Mouse (Mus musculus): ENCODE measurements around the gene Hist1h3g. TPM values are rescaled to one million over a fixed set of nuclear protein-coding genes. Genes with fewer than 3 reads are reported as not detected.
A peak's percentile ranks its signal among the peaks of the same experiment; 100 is the strongest.

Gene Hist1h3g
- polyA plus RNA-seq, 1 experiment: 2.8 TPM

DNA sequence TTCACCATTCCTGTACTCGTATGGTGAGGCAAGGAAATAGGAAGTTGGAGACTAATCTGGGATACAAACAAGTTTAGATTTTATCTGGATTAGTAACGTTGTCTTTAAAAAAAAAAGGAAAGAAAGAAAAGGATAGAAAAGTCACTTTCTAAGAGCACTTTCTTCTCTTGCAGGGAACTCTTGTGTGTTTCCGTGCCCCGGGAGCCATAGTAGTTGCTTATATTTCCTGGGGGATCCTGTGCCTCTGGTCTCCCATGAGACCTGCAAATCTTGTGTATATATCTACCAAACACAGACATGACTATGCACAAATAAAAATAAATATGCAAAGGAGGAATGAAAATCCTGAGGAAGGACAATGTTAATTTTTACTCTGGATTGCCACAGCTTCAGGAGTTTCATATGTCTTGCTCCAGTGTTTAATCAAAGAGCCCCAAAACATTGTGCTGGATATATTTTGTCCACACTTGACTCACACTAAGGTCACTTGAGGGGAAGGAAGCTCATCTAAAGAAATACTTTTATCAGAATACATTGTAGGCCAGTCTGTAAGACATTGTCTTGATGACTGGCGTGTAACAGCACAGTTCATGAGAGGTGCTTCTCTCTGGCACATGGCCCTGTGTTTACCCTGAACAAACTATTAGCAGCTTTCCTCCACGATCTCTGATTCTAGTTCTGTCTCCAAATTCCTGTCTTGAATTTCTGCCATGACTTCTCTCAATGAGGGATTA, 41.9 kb downstream of the Hist1h3g start:
- no peak for DNase-seq (ENCODE audit: low read depth)

DNA sequence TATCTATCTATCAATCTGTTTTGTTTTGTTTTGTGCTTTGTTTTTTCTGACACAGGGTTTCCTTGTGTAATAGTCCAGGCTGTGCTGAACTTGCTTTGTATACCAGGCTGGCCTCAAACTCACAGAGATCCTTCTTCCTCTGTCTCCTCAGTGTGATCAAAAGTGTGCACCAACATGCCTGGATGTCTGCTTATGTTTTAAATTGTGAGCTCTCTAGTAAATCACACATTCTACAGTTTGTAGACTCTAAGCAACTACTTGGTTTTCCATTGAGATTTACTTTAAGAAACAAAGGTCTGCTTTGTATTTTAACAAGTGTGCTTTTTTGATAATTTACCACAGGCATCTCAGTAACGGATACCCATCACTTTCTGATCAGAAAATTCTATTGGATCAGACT, 42.6 kb downstream of the Hist1h3g start:
- DNase-seq (ENCODE audit: low read depth): no peak

DNA sequence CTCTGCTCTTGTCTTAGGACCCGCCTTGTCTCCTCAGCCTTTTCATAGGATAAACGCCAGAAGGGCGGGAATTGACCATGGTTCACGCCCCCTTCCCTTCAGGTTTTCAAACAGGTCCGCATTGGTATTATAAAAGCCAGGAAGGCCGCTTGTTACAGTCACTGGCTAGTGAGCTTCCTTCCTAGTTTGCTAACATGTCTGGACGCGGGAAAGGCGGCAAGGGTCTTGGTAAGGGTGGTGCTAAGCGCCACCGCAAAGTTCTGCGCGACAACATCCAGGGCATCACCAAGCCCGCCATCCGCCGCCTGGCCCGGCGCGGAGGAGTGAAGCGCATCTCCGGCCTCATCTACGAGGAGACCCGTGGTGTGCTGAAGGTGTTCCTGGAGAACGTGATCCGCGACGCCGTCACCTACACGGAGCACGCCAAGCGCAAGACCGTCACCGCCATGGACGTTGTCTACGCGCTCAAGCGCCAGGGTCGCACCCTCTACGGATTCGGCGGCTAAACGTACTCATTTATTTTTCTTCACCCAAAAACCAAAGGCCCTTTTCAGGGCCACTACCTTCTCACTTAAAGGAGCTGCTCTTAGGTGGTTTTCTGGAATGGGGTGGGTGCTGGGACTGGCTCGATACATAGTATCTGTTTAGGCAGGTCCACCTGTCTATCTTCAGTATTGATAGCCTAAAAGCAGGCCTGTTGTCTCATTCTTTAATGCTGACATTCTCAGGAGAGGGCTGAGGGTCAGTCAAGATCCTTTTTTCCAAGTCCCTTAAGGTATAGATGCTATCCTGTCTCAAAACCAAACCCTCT, 46.4 kb downstream of the Hist1h3g start, which contains the start of gene Hist1h4d:
Hist1h4d (plus strand) TSS at position 191 of the 811 bp plus-strand sequence.
- DNase-seq (ENCODE audit: low read depth): peak; percentile 92

DNA sequence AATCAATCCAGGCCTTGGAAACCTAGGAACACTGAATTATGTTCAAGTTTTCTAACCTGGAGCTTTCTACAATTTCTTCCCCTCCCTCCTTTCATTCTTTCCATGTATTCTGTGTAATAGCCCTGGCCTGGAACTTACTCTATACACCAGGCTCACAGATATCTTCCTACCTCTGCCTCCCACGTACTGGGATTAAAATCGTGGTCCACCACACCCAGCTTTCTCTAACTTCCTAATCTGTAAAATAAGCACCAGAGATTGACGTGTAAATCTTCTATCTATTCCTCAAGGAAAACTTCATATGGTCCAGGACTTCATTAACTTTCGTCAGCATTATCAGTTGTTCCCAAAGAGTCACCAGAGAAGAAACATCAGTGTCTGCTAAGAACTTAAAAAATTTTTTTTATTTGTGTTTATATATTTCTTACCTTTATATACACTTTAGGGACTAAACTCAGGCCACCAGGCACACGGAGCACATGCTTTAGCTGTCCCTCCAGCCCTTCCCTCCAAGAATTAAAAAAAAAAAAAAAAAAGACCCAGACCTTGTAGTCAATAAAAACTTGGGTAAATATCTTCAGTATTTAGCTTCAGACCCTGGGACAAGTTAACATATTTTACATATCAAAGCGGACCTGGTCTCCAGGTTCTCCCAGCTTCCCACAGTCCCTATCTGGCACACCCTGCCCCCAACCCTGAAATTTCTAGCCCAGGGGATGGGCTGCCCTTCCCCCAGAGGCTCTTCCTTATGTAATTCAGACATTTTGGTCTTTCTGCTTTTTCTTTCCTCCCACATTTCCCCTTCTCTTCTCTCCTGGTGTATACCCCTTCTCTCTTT, 47.2 kb downstream of the Hist1h3g start:
- DNase-seq (ENCODE audit: low read depth): no peak

DNA sequence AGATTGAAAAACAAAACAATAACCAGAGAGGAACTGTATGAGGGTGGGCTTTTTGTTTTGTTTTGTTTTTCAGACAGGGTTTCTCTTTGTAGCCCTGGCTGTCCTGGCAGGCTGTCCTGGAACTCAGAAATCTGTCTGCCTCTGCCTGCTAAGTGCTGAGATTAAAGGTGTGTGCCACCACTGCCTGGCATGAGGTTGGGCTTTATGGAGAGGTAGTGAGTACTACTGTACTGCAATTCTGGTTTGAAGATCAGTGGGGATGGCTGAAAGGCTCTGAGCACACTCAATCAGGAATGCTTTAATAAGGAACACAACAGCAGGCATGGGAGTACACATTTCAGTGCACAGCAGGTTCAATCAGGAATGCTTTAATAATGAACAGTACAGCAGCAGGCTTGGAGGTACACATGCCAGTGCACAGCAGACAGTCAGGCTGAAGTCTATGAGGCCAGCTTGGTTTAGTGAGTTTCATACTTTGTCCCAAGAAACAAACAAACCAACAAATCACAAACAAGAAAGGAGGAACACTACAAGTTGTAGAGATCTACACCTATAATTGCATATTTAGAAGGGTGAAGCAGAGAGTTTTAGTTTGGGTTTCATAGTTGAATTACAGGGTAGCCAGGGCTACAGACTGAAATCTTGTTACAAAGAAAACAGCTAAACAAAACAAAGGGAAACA, 48.3 kb downstream of the Hist1h3g start:
- DNase-seq (ENCODE audit: low read depth): no peak

DNA sequence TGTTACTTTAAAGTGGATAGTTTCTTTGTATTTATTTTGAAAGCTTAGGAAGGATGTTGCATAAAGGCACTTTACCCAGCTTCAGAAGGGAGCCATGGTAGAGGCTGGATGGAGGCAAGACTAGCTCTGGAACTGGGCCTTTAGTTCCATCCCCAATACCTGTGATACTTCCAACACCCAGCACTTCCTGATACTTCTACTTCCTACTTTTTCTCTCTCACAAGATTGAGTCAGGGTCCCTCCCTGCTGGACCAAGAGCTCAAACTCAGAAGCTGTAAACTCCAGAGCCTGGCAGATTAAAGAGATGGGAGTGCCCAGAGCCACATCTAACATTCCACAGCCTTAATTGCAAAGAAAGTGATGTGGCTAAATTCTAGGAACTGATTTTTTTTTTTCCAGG, 49.1 kb downstream of the Hist1h3g start:
- no peak for DNase-seq (ENCODE audit: low read depth)

DNA sequence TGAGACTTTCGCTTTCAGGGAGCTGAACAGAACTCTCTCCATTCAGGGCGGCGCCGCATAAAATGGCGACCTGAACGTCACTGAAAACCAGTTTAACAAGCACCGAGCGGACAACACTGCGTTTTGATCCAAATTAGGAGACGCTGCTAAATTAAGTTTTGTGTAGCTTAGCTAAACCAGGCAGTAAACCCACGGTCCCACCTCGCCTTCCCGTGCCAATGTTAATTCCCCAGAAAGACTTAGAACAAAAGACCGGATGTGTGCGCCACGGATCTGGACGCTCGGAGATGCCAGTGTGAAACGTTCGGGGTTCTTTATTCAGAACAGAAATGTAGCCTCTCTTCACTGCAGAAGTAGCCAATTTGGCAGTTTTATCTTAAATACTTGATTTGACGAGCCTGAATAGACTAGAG, 49.8 kb downstream of the Hist1h3g start:
- DNase-seq (ENCODE audit: low read depth): no peak

Other genes starting within 250 kb of the Hist1h3g start
- 2.6 and 2.9 TPM in 2 replicates for gene Zfp322a, start 166.2 kb upstream of the Hist1h3g start, polyA plus RNA-seq (2012; rRNA removed)
- gene Abt1, start 111.6 kb upstream of the Hist1h3g start, polyA plus RNA-seq (2012; rRNA removed): 3.8 and 3.9 TPM in 2 replicates
- gene Btn1a1, start 69.5 kb upstream of the Hist1h3g start, polyA plus RNA-seq (2012; rRNA removed): 0.09 TPM in 1 of 2 replicates, not detected in the other
- 0.09 TPM in 1 of 2 replicates, not detected in the other for gene Btn2a2, start 46.6 kb upstream of the Hist1h3g start, polyA plus RNA-seq (2012; rRNA removed)
- gene Hist1h4h, start 4.4 kb upstream of the Hist1h3g start, polyA plus RNA-seq (2012; rRNA removed): 50.9 and 92.4 TPM in 2 replicates
- 20.4 and 27.6 TPM in 2 replicates for gene Hist1h2af, start 1.5 kb upstream of the Hist1h3g start, polyA plus RNA-seq (2012; rRNA removed)
- gene Hist1h2bh, start 8.0 kb downstream of the Hist1h3g start, polyA plus RNA-seq (2012; rRNA removed): 0.61 and 0.81 TPM in 2 replicates
- gene Hist1h3f, start 8.6 kb downstream of the Hist1h3g start, polyA plus RNA-seq (2012; rRNA removed): 1.9 and 2.1 TPM in 2 replicates
- gene Hist1h4f, start 16.2 kb downstream of the Hist1h3g start, polyA plus RNA-seq (2012; rRNA removed): 3.9 and 8.5 TPM in 2 replicates
- gene Hist1h1d, start 17.8 kb downstream of the Hist1h3g start, polyA plus RNA-seq (2012; rRNA removed): 0.19 and 0.24 TPM in 2 replicates
- gene Hist1h3e, start 26.9 kb downstream of the Hist1h3g start, polyA plus RNA-seq (2012; rRNA removed): 11.9 and 13.2 TPM in 2 replicates
- 0.49 and 1.3 TPM in 2 replicates for gene Hist1h2ae, start 35.8 kb downstream of the Hist1h3g start, polyA plus RNA-seq (2012; rRNA removed)
- 18.7 and 22.4 TPM in 2 replicates for gene Hist1h2bg, start 36.0 kb downstream of the Hist1h3g start, polyA plus RNA-seq (2012; rRNA removed)
- gene Hist1h2bf, start 38.8 kb downstream of the Hist1h3g start, polyA plus RNA-seq (2012; rRNA removed): 2.0 and 2.9 TPM in 2 replicates
- 1.3 and 2.0 TPM in 2 replicates for gene Hist1h2ad, start 39.0 kb downstream of the Hist1h3g start, polyA plus RNA-seq (2012; rRNA removed)
- 3.8 and 4.1 TPM in 2 replicates for gene Hist1h3d, start 40.3 kb downstream of the Hist1h3g start, polyA plus RNA-seq (2012; rRNA removed)
- gene Hist1h4d, start 46.2 kb downstream of the Hist1h3g start, polyA plus RNA-seq (2012; rRNA removed): 6.9 and 9.6 TPM in 2 replicates
- gene Hist1h2be, start 85.7 kb downstream of the Hist1h3g start, polyA plus RNA-seq (2012; rRNA removed): 5.4 and 9.0 TPM in 2 replicates
- 3.1 and 3.9 TPM in 2 replicates for gene Hist1h1e, start 87.1 kb downstream of the Hist1h3g start, polyA plus RNA-seq (2012; rRNA removed)
- gene Hist1h2ac, start 148.5 kb downstream of the Hist1h3g start, polyA plus RNA-seq (2012; rRNA removed): 0.32 and 0.63 TPM in 2 replicates
- gene Hist1h2bc, start 148.8 kb downstream of the Hist1h3g start, polyA plus RNA-seq (2012; rRNA removed): 245 and 281 TPM in 2 replicates
- gene Hist1h1t, start 160.4 kb downstream of the Hist1h3g start, polyA plus RNA-seq (2012; rRNA removed): not detected in 2 replicates
- gene Hist1h4c, start 163.0 kb downstream of the Hist1h3g start, polyA plus RNA-seq (2012; rRNA removed): 3.9 and 6.4 TPM in 2 replicates
- 21.7 and 43.9 TPM in 2 replicates for gene Hfe, start 175.4 kb downstream of the Hist1h3g start, polyA plus RNA-seq (2012; rRNA removed)
- 70.6 and 72.3 TPM in 2 replicates for gene Hist1h1c, start 203.4 kb downstream of the Hist1h3g start, polyA plus RNA-seq (2012; rRNA removed)
- 2.4 and 3.3 TPM in 2 replicates for gene Hist1h3c, start 210.2 kb downstream of the Hist1h3g start, polyA plus RNA-seq (2012; rRNA removed)
- 2.2 and 5.9 TPM in 2 replicates for gene Hist1h2bb, start 211.3 kb downstream of the Hist1h3g start, polyA plus RNA-seq (2012; rRNA removed)
- gene Hist1h2ab, start 215.7 kb downstream of the Hist1h3g start, polyA plus RNA-seq (2012; rRNA removed): 0.61 and 2.9 TPM in 2 replicates
- gene Hist1h3b, start 216.8 kb downstream of the Hist1h3g start, polyA plus RNA-seq (2012; rRNA removed): 1.4 and 3.1 TPM in 2 replicates
- 0.82 and 3.9 TPM in 2 replicates for gene Hist1h4b, start 221.6 kb downstream of the Hist1h3g start, polyA plus RNA-seq (2012; rRNA removed)
- 5.8 and 9.3 TPM in 2 replicates for gene Hist1h4a, start 225.8 kb downstream of the Hist1h3g start, polyA plus RNA-seq (2012; rRNA removed)
- 2.8 and 4.3 TPM in 2 replicates for gene Hist1h3a, start 227.0 kb downstream of the Hist1h3g start, polyA plus RNA-seq (2012; rRNA removed)
- gene Hist1h1a, start 228.2 kb downstream of the Hist1h3g start, polyA plus RNA-seq (2012; rRNA removed): not detected in 2 replicates
- 0.10 and 0.16 TPM in 2 replicates for gene Trim38, start 234.5 kb downstream of the Hist1h3g start, polyA plus RNA-seq (2012; rRNA removed)

All from gonadal fat pad, adult 2 months (tissue).